Mouse (Mus musculus) hindbrain, embryonic 13.5 days (tissue): ENCODE measurements at regions not wholly inside any gene's neighbourhood (a gene's known extent, or its start where the extent isn't known, plus 50 kb on each side); places are given as distances from the start of the nearest gene placed in this dataset.

ENCODE experiments used
- ATAC-seq: fragments of 200-750 bp; cut with Nextera tagmentation; 2 replicates; pipeline ENCODE4 v1.8.0; 2017; ENCODE audit warnings: moderate TSS enrichment; ENCODE audit not compliant: low FRiP score
- H3K27ac ChIP-seq: fragments of 300-500 bp; sonication (generic); 2 replicates; pipeline ENCODE4 v1.5.1; 2015; ENCODE audit warnings: inconsistent platforms, mild to moderate bottlenecking, moderate library complexity
- H3K27me3 ChIP-seq: fragments of 300-500 bp; sonication (generic); 2 replicates; pipeline ENCODE4 v1.6.1; 2015; ENCODE audit warnings: mild to moderate bottlenecking, inconsistent platforms
- H3K36me3 ChIP-seq: fragments of 300-500 bp; sonication (generic); 2 replicates; pipeline ENCODE4 v1.6.1; 2015; ENCODE audit warnings: mild to moderate bottlenecking, inconsistent platforms
- H3K4me1 ChIP-seq: fragments of 300-500 bp; sonication (generic); replicated peaks from 2 replicates; pipeline ENCODE4 v1.6.1; 2015; ENCODE audit warnings: inconsistent platforms
- H3K4me2 ChIP-seq: fragments of 300-500 bp; sonication (generic); 2 replicates; pipeline ENCODE4 v1.6.1; 2015; ENCODE audit warnings: inconsistent platforms, mild to moderate bottlenecking, moderate library complexity
- H3K4me3 ChIP-seq: fragments of 300-500 bp; sonication (generic); 2 replicates; pipeline ENCODE4 v1.5.1; 2015; ENCODE audit warnings: mild to moderate bottlenecking, inconsistent platforms
- H3K9ac ChIP-seq: fragments of 300-500 bp; sonication (generic); 2 replicates; pipeline ENCODE4 v1.6.1; 2015; ENCODE audit warnings: mild to moderate bottlenecking, inconsistent platforms
- H3K9me3 ChIP-seq: fragments of 300-500 bp; sonication (generic); 2 replicates; pipeline ENCODE4 v1.6.1; 2016; ENCODE audit warnings: inconsistent platforms

DNA sequence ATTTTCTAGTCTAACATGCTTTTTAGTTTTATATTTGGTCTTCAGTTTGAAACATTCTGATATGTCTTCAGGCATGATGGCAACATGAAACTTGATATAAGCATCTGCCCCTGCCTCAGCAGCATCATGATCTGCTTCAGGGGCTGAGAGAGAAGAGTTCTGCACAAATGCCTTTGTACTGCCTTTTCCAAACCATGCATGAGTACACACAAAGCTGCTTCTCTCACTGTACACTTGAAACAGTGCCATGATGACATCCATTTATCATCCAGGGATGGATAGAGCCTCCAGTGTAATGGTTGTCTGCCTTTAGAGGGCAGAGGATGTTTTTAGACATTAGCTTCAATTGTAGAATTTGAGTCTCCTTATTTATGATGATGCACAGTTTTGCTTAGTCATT is 1323.6 kb upstream of the Lrrn3 start:
- no peak overlapping the region for H3K4me2 ChIP-seq
- no peaks in the 10 kb centered on the region for H3K36me3 ChIP-seq
- H3K9ac ChIP-seq: no peak overlapping the region
- H3K4me3 ChIP-seq: no peak overlapping the region
- no peak overlapping the region for H3K27ac ChIP-seq
- no peaks in the 10 kb centered on the region for H3K4me1 ChIP-seq
- no peaks in the 10 kb centered on the region for H3K9me3 ChIP-seq
- 0 out of 2 replicates have a peak, but pooled peaks have one; percentile 46 for ATAC-seq
- no peaks in the 10 kb centered on the region for H3K27me3 ChIP-seq
